Mouse (Mus musculus): ENCODE results near the gene Zdhhc18. TPM values are rescaled to one million over a fixed set of nuclear protein-coding genes. Genes with fewer than 3 reads are reported as not detected.

Zdhhc18 gene
- polyA plus RNA-seq, 1 experiment from 2014 or later, result 7.1 TPM

DNA sequence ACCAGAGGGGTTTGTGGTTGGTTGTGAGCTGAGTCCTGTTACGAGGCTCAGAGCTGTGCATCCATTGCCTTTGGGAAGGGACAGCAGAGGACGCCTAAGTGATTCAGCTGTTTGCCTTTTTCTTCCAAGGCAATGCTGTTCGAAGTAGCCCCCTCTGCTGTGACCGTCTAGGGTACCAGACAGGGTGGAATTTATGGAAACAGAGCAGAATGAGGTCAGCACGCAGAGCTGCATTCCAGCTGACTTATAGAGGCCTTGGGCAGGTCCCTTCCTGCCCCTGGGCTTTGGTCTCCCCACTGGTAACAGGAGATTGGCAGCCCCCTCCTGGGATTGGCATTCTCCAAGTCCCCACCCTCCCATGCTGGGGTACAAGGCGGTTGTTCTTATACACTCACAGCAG lies 45.1 kb downstream of the Zdhhc18 start:
- WGBS, result 66% methylated on average over 6 of the region's 6 CpGs
- Histone ChIP-seq H3K27ac (no peak overlapping the region; the same call in 1 of the 2 replicates), H3K4me3 (replicated peaks; ENCODE audit: low read depth, low read length) (no peak overlapping the region), H3K36me3 (ENCODE audit: insufficient read depth, low read length) (peaks cover 22% of the 10 kb centered on the region), H3K9me3 (replicated peaks; ENCODE audit: low read length) (no peaks in the 10 kb centered on the region), H3K4me1 (replicated peaks; ENCODE audit: insufficient read depth, low read length) (0 out of 2 replicates have a peak, but pooled peaks cover 7% of the 10 kb centered on the region), H3K27me3 (ENCODE audit: insufficient read depth, low read length) (peaks cover 6% of the 10 kb centered on the region; the same call in 1 of the 2 replicates), H3K9ac (ENCODE audit: low read depth, low read length) (no peak overlapping the region), H3K4me2 (ENCODE audit: low read length) (no peak overlapping the region)
- ATAC-seq (replicated peaks; ENCODE audit: low FRiP score, low read depth) (no peak), DNase-seq (ENCODE audit: low spot score) (no peak)
- TF ChIP-seq CTCF (IDR thresholded peaks at IDR 0.05; ENCODE audit: low read depth), result no peak

DNA sequence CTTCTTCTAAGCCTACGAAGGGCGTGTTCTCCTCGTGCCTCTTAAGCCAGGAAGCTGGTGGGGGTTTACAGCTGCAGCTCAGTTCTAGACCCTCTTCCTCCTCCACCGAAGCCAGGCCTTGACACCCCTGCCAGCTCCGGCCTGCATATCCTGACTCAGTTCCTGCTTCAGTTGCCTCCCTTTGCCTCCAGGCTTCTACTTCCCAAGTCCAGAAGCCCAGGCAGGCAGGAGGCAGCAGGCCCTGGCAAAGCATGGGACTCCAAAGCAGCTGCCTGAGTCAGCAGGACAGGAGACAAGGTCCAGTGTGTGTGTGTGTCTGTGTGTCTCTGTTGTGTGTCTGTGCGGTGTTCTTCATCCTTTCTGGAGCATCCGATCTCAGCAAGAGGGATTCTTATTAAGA lies 45.8 kb downstream of the Zdhhc18 start:
- Histone ChIP-seq H3K27me3 (ENCODE audit: insufficient read depth, low read length) (peaks cover 6% of the 10 kb centered on the region; the same call in 1 of the 2 replicates), H3K4me2 (ENCODE audit: low read length) (no peak overlapping the region), H3K9ac (ENCODE audit: low read depth, low read length) (no peak overlapping the region), H3K4me3 (replicated peaks; ENCODE audit: low read depth, low read length) (no peak overlapping the region), H3K4me1 (replicated peaks; ENCODE audit: insufficient read depth, low read length) (0 out of 2 replicates have a peak, but pooled peaks cover 7% of the 10 kb centered on the region), H3K36me3 (ENCODE audit: insufficient read depth, low read length) (peaks cover 22% of the 10 kb centered on the region), H3K9me3 (replicated peaks; ENCODE audit: low read length) (no peaks in the 10 kb centered on the region), H3K27ac (no peak overlapping the region)
- DNase-seq (ENCODE audit: low spot score) (no peak), ATAC-seq (replicated peaks; ENCODE audit: low FRiP score, low read depth) (no peak)
- no peak for TF ChIP-seq CTCF (IDR thresholded peaks at IDR 0.05; ENCODE audit: low read depth)
- WGBS, result 87% methylated on average over 7 of the region's 7 CpGs

DNA sequence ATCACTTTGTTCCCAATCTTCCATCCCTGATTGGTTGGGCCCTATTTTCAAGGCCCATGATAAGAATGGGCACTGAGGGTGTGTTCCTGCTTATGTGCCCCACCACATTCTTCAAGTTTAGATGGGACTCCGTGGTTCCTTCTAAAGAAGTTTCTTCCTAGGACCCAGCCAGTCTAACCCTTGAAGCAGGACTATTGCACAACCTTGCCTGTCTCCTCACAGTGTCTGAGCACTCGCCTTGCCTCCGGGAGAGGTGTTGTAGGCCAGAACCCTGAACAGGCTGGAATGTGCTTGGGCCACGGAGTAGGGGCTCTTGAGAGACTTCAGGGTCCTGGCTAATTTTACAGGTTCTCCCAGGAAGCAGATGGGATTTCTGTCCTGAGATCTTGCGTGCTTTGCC lies 46.9 kb downstream of the Zdhhc18 start:
- H3K27ac ChIP-seq, result no peak overlapping the region
- no peak for DNase-seq (ENCODE audit: low spot score)
- 88% methylated on average over 5 of the region's 5 CpGs for WGBS

DNA sequence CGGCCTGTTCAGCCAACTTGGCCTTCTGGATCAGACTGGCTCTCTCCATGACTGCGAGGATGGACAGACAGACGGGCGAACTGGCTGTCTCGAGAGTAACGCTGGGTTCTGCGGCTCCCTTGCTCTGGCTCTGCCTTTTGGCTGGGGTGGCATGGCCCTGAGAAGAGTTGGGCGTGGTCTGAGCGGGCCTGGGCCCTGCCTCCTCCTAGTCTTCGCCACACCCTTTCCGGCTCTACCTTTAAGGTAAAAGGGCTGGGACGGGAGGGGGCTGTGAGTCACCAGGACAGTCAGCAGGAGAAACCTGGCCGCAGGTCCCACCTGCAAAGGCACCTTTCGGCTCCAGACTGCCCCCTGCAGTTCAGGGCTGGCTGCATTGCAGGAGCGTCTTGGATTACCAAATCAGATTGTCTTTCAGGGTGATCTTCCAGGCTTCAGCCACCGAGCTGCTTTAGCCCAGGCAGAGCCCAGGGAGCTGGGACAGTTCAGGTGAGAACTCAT lies 48.2 kb downstream of the Zdhhc18 start, which contains the start of gene Sfn:
Gene Sfn, minus strand, starts transcription at position 448 of the 498 bp plus-strand sequence.
- Histone ChIP-seq H3K27me3 (ENCODE audit: insufficient read depth, low read length) (peaks cover 6% of the 10 kb centered on the region; the same call in 1 of the 2 replicates), H3K9me3 (replicated peaks; ENCODE audit: low read length) (no peaks in the 10 kb centered on the region), H3K36me3 (ENCODE audit: insufficient read depth, low read length) (peaks cover 16% of the 10 kb centered on the region), H3K4me2 (ENCODE audit: low read length) (peak within 1 kb of the TSS; percentile 52), H3K27ac (no peak within 1 kb of the TSS), H3K4me1 (replicated peaks; ENCODE audit: insufficient read depth, low read length) (0 out of 2 replicates have a peak, but pooled peaks cover 7% of the 10 kb centered on the region), H3K4me3 (replicated peaks; ENCODE audit: low read depth, low read length) (peak within 1 kb of the TSS; percentile 30; the same call in 1 of the 2 replicates), H3K9ac (ENCODE audit: low read depth, low read length) (0 out of 2 replicates have a peak within 1 kb of the TSS, but pooled peaks have one; percentile 13)
- ATAC-seq (replicated peaks; ENCODE audit: low FRiP score, low read depth) (peak; percentile 70), DNase-seq (ENCODE audit: low spot score) (peak; percentile 61)
- 3% methylated on average over 16 of the region's 16 CpGs for WGBS
- peak; percentile 72 for TF ChIP-seq CTCF (IDR thresholded peaks at IDR 0.05; ENCODE audit: low read depth)

More for the DNA sequence above, 46.9 kb downstream of the Zdhhc18 start:
- H3K9ac ChIP-seq (ENCODE audit: low read depth, low read length), result no peak overlapping the region
- H3K9me3 ChIP-seq (replicated peaks; ENCODE audit: low read length), result no peaks in the 10 kb centered on the region
- 0 out of 2 replicates have a peak, but pooled peaks cover 7% of the 10 kb centered on the region for H3K4me1 ChIP-seq (replicated peaks; ENCODE audit: insufficient read depth, low read length)
- H3K36me3 ChIP-seq (ENCODE audit: insufficient read depth, low read length), result peaks cover 16% of the 10 kb centered on the region
- no peak overlapping the region for H3K4me2 ChIP-seq (ENCODE audit: low read length)
- peaks cover 6% of the 10 kb centered on the region; the same call in 1 of the 2 replicates for H3K27me3 ChIP-seq (ENCODE audit: insufficient read depth, low read length)
- no peak for TF ChIP-seq CTCF (IDR thresholded peaks at IDR 0.05; ENCODE audit: low read depth)
- ATAC-seq (replicated peaks; ENCODE audit: low FRiP score, low read depth), result no peak
- no peak overlapping the region for H3K4me3 ChIP-seq (replicated peaks; ENCODE audit: low read depth, low read length)

DNA sequence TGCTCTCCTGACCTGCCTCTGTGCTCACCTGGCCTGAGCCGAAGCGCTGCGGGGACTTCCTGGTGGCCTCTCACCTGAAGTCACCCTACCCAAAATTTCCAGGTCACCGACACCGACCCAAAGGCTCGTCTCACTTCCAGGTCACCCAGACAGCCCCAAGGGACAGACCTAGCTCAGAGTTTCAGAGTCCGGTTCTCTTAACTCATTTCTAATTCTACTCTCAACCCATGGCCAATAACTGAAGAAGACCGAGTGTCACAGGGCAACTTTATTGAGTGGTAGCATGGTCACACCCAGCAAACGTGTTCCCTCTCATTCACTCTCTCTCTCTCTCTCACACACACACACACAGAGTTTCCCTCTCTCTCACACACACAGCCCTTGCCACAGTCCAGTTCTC lies 49.6 kb downstream of the Zdhhc18 start:
- Histone ChIP-seq H3K9me3 (replicated peaks; ENCODE audit: low read length) (no peaks in the 10 kb centered on the region), H3K4me1 (replicated peaks; ENCODE audit: insufficient read depth, low read length) (0 out of 2 replicates have a peak, but pooled peaks cover 7% of the 10 kb centered on the region), H3K4me3 (replicated peaks; ENCODE audit: low read depth, low read length) (peak overlapping the region; percentile 36), H3K27ac (peak overlapping the region; percentile 19; the same call in 1 of the 2 replicates), H3K9ac (ENCODE audit: low read depth, low read length) (peak overlapping the region; percentile 45), H3K27me3 (ENCODE audit: insufficient read depth, low read length) (peaks cover 6% of the 10 kb centered on the region; the same call in 1 of the 2 replicates), H3K4me2 (ENCODE audit: low read length) (peak overlapping the region; percentile 63), H3K36me3 (ENCODE audit: insufficient read depth, low read length) (peaks cover 10% of the 10 kb centered on the region; the same call in 1 of the 2 replicates)
- no peak for ATAC-seq (replicated peaks; ENCODE audit: low FRiP score, low read depth)
- no peak for DNase-seq (ENCODE audit: low spot score)
- no peak for TF ChIP-seq CTCF (IDR thresholded peaks at IDR 0.05; ENCODE audit: low read depth)
- 9% methylated on average over 9 of the region's 9 CpGs for WGBS

DNA sequence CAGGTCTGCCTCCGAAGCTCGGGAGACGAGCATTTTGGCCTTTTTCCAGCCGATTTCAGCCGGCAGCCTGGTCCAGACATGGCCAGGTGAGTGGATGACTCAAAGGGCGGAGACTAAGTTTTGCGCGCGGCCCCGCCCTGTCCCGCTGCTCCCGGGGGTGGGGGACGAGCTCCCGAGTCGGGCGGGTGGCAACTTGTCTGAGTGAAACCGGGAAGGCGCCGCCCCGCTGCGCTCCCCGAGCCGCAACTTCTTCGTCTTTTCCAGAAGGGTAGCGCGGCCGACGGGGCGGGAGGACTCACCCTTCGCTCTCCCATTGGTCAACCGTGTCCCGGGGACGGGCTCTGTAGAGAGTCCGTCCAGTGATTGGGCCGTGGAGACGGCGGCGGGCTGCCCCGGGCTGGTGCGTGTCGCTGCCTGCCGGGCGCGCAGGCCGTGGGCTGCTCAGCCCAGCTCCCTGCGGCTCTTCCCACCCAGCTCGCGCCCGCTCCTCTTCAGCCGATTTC lies 50.3 kb downstream of the Zdhhc18 start:
- Histone ChIP-seq H3K9me3 (replicated peaks; ENCODE audit: low read length) (no peaks in the 10 kb centered on the region), H3K27ac (peak overlapping the region; percentile 19), H3K4me3 (replicated peaks; ENCODE audit: low read depth, low read length) (peak overlapping the region; percentile 36), H3K4me2 (ENCODE audit: low read length) (peak overlapping the region; percentile 63), H3K36me3 (ENCODE audit: insufficient read depth, low read length) (peaks cover 7% of the 10 kb centered on the region; the same call in 1 of the 2 replicates), H3K4me1 (replicated peaks; ENCODE audit: insufficient read depth, low read length) (0 out of 2 replicates have a peak, but pooled peaks cover 7% of the 10 kb centered on the region), H3K9ac (ENCODE audit: low read depth, low read length) (peak overlapping the region; percentile 45), H3K27me3 (ENCODE audit: insufficient read depth, low read length) (peaks cover 6% of the 10 kb centered on the region; the same call in 1 of the 2 replicates)
- 1% methylated on average over 50 of the region's 50 CpGs for WGBS
- DNase-seq (ENCODE audit: low spot score), result peak; percentile 93
- no peak for TF ChIP-seq CTCF (IDR thresholded peaks at IDR 0.05; ENCODE audit: low read depth)
- ATAC-seq (replicated peaks; ENCODE audit: low FRiP score, low read depth), result peak; percentile 91
